Mouse (Mus musculus) T-cell, adult 2 months (primary cell): Measurements from ENCODE around the gene Nrde2.

Source experiments
- DNase-seq: peaks from one replicate; pipeline ENCODE4 v3.0.0; 2022; ENCODE audit warnings: low spot score

Gene Nrde2

GRCm38 (mm10) chr12:100178898-100179440, 19.5 kb upstream of the Nrde2 start:
- no peak for DNase-seq

- DNase-seq = no peak
Measured at GRCm38 (mm10) chr12:100176469-100177056, 17.1 kb upstream of the Nrde2 start.

GRCm38 (mm10) chr12:100172481-100172880, 13.0 kb upstream of the Nrde2 start:
- no peak for DNase-seq

- DNase-seq = peak; percentile 43
Measured at GRCm38 (mm10) chr12:100167931-100168871, 8.7 kb upstream of the Nrde2 start.

- DNase-seq = no peak
Measured at GRCm38 (mm10) chr12:100167502-100167901, 8.0 kb upstream of the Nrde2 start.

GRCm38 (mm10) chr12:100166939-100167338, 7.5 kb upstream of the Nrde2 start:
- no peak for DNase-seq

GRCm38 (mm10) chr12:100166177-100166576, 6.7 kb upstream of the Nrde2 start:
- peak; percentile 33 for DNase-seq

GRCm38 (mm10) chr12:100164991-100165500, 5.6 kb upstream of the Nrde2 start:
- DNase-seq = peak; percentile 65

GRCm38 (mm10) chr12:100152466-100152865, 7.0 kb downstream of the Nrde2 start:
- no peak for DNase-seq

GRCm38 (mm10) chr12:100144269-100144668, 15.2 kb downstream of the Nrde2 start:
- DNase-seq = no peak

- DNase-seq = no peak
Measured at GRCm38 (mm10) chr12:100143737-100144136, 15.7 kb downstream of the Nrde2 start.

GRCm38 (mm10) chr12:100142848-100143523, 16.5 kb downstream of the Nrde2 start:
- no peak for DNase-seq

- DNase-seq = no peak
Measured at GRCm38 (mm10) chr12:100135117-100135516, 24.3 kb downstream of the Nrde2 start.

- no peak for DNase-seq
Measured at GRCm38 (mm10) chr12:100134395-100134936, 25.0 kb downstream of the Nrde2 start.

- DNase-seq = peak; percentile 62
Measured at GRCm38 (mm10) chr12:100131655-100132054, 27.8 kb downstream of the Nrde2 start.

GRCm38 (mm10) chr12:100131167-100131566, 28.3 kb downstream of the Nrde2 start:
- no peak for DNase-seq

GRCm38 (mm10) chr12:100128961-100129360, 30.5 kb downstream of the Nrde2 start:
- no peak for DNase-seq

GRCm38 (mm10) chr12:100128522-100128921, 30.9 kb downstream of the Nrde2 start:
- DNase-seq = no peak

GRCm38 (mm10) chr12:100127866-100128480, 31.5 kb downstream of the Nrde2 start:
- DNase-seq = no peak

GRCm38 (mm10) chr12:100126968-100127865, 32.2 kb downstream of the Nrde2 start:
- no peak for DNase-seq
